Mouse (Mus musculus) heart, postnatal 0 days (tissue): ENCODE data around the gene Tmem101.

Experiments
- CTCF ChIP-seq: IDR thresholded peaks from 2 replicates; pipeline ENCODE4 v1.5.1; 2016; ENCODE audit warnings: antibody characterized with exemption, control low read depth, low read depth
- EP300 ChIP-seq: IDR thresholded peaks from 2 replicates; pipeline ENCODE4 v1.6.1; 2016; ENCODE audit warnings: antibody characterized with exemption, low read depth

DNA sequence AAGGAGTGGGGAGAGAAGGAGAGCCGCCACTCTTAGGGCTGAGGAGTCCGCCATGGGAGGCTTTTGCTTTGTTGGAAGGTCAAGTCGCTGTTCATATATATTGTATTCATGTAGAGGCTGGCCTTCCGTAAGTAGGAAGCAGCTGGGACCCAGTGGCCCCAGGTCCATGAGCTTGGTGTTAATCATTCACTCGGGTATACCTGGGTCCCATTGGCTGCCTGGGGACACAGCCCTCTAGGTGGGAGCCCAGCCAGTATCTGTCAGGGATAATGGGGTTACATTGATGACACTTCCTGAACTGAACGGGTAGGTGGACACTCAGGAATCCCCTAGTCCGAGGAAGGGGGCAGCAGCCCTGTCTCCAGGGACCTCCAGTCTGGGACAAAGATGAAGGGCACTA is 13.8 kb downstream of the Tmem101 start:
- TF ChIP-seq CTCF (no peak), EP300 (no peak)
